Mouse (Mus musculus): Measurements from ENCODE around the gene Avp.

- TF ChIP-seq CTCF (IDR thresholded peaks at IDR 0.05; ENCODE audit: low read depth, low read length): no peak
- TF ChIP-seq POLR2A (IDR thresholded peaks at IDR 0.05; ENCODE audit: borderline replicate concordance, low read depth, low read length): no peak
Observed at GRCm38 (mm10) chr2:130536890-130537289, 45.5 kb downstream of the Avp start.
